Mouse (Mus musculus) spleen, adult 2 months (tissue): Measurements from ENCODE around the gene Axl.

Experiments
- CTCF ChIP-seq: fragments of 200-500 bp; IDR thresholded peaks from 2 replicates; pipeline ENCODE4 v1.5.1; 2011; ENCODE audit warnings: mild to moderate bottlenecking, inconsistent platforms; ENCODE audit not compliant: insufficient read depth, insufficient read length, insufficient replicate concordance; ENCODE audit errors: extremely low read depth
- POLR2A ChIP-seq: fragments of 200-500 bp; IDR thresholded peaks from 2 replicates; pipeline ENCODE4 v1.6.1; 2011; ENCODE audit warnings: low read depth, low read length, inconsistent platforms

GRCm38 (mm10) chr7:25805631-25806343, 17.3 kb upstream of the Axl start:
- TF ChIP-seq POLR2A: no peak
- peak; percentile 42; the same call in 1 of the 2 replicates for TF ChIP-seq CTCF
